Mouse (Mus musculus) lung, postnatal 14 days (tissue): ENCODE results near the gene Dcaf4.

Source experiments
- DNase-seq: peaks from one replicate; pipeline ENCODE4 v3.0.0; 2021

Gene Dcaf4

GRCm38 (mm10) chr12:83520311-83520890 is at the start of gene Dcaf4:
Gene Dcaf4, plus strand, starts transcription at chr12:83520466.
- peak; percentile 99 for DNase-seq

GRCm38 (mm10) chr12:83471760-83472159 is 48.5 kb upstream of the Dcaf4 start:
- DNase-seq: no peak

GRCm38 (mm10) chr12:83473987-83474600 is 46.2 kb upstream of the Dcaf4 start:
- no peak for DNase-seq

GRCm38 (mm10) chr12:83475419-83475818 is 44.8 kb upstream of the Dcaf4 start:
- DNase-seq: no peak

- no peak for DNase-seq
These were observed 44.0 kb upstream of the Dcaf4 start for GRCm38 (mm10) chr12:83476277-83476676.

GRCm38 (mm10) chr12:83479140-83479539 is 41.1 kb upstream of the Dcaf4 start:
- DNase-seq: no peak

- DNase-seq: no peak
These were observed 40.4 kb upstream of the Dcaf4 start for GRCm38 (mm10) chr12:83479818-83480401.

GRCm38 (mm10) chr12:83481439-83481838 is 38.8 kb upstream of the Dcaf4 start:
- DNase-seq: no peak

- no peak for DNase-seq
These were observed 36.6 kb upstream of the Dcaf4 start for GRCm38 (mm10) chr12:83483653-83484052.

- DNase-seq: no peak
These were observed 35.2 kb upstream of the Dcaf4 start for GRCm38 (mm10) chr12:83484855-83485745.

- peak; percentile 10 for DNase-seq
These were observed 34.2 kb upstream of the Dcaf4 start for GRCm38 (mm10) chr12:83485911-83486670.

GRCm38 (mm10) chr12:83486671-83487461 is 33.4 kb upstream of the Dcaf4 start:
- DNase-seq: peak; percentile 39

- peak; percentile 100 for DNase-seq
These were observed 32.7 kb upstream of the Dcaf4 start, which contains the start of gene Dpf3 for GRCm38 (mm10) chr12:83487476-83487991. Gene Dpf3, minus strand, starts transcription at chr12:83487716.

- peak; percentile 34 for DNase-seq
These were observed 31.9 kb upstream of the Dcaf4 start for GRCm38 (mm10) chr12:83488211-83488941.

GRCm38 (mm10) chr12:83489748-83490147 is 30.5 kb upstream of the Dcaf4 start:
- no peak for DNase-seq

- no peak for DNase-seq
These were observed 28.7 kb upstream of the Dcaf4 start for GRCm38 (mm10) chr12:83491609-83492008.

GRCm38 (mm10) chr12:83492808-83493207 is 27.5 kb upstream of the Dcaf4 start:
- no peak for DNase-seq

GRCm38 (mm10) chr12:83494196-83494595 is 26.1 kb upstream of the Dcaf4 start:
- no peak for DNase-seq

GRCm38 (mm10) chr12:83495248-83495960 is 24.9 kb upstream of the Dcaf4 start:
- no peak for DNase-seq

GRCm38 (mm10) chr12:83495961-83496282 is 24.3 kb upstream of the Dcaf4 start:
- no peak for DNase-seq
